Mouse (Mus musculus): ENCODE data around the gene Tmem30a.
A peak's percentile ranks its signal among the peaks of the same experiment; 100 is the strongest.

Tmem30a gene

GRCm38 (mm10) chr9:79795076-79795475 lies 1.8 kb upstream of the Tmem30a start:
- no peak for DNase-seq (ENCODE audit: low spot score)

GRCm38 (mm10) chr9:79785794-79786085 lies 7.6 kb downstream of the Tmem30a start:
- no peak for DNase-seq (ENCODE audit: low spot score)

GRCm38 (mm10) chr9:79784934-79785793 lies 8.1 kb downstream of the Tmem30a start:
- no peak for DNase-seq (ENCODE audit: low spot score)

- no peak for DNase-seq (ENCODE audit: low spot score)
Measured at GRCm38 (mm10) chr9:79784439-79784838, 8.9 kb downstream of the Tmem30a start.

GRCm38 (mm10) chr9:79779354-79779753 lies 14.0 kb downstream of the Tmem30a start:
- no peak for DNase-seq (ENCODE audit: low spot score)

- no peak for DNase-seq (ENCODE audit: low spot score)
Measured at GRCm38 (mm10) chr9:79766991-79767545, 26.2 kb downstream of the Tmem30a start.

- DNase-seq (ENCODE audit: low spot score): no peak
Measured at GRCm38 (mm10) chr9:79765329-79765728, 28.0 kb downstream of the Tmem30a start.

- DNase-seq (ENCODE audit: low spot score): no peak
Measured at GRCm38 (mm10) chr9:79762519-79762918, 30.8 kb downstream of the Tmem30a start.

GRCm38 (mm10) chr9:79760076-79760475 lies 33.2 kb downstream of the Tmem30a start:
- DNase-seq (ENCODE audit: low spot score): peak; percentile 34

GRCm38 (mm10) chr9:79759385-79760005 lies 33.8 kb downstream of the Tmem30a start, which contains the start of gene Cox7a2:
Gene Cox7a2, minus strand, starts transcription at chr9:79759878.
- peak; percentile 98 for DNase-seq (ENCODE audit: low spot score)

- DNase-seq (ENCODE audit: low spot score): no peak
Measured at GRCm38 (mm10) chr9:79755311-79755710, 38.0 kb downstream of the Tmem30a start.

GRCm38 (mm10) chr9:79751846-79752245 lies 41.5 kb downstream of the Tmem30a start:
- no peak for DNase-seq (ENCODE audit: low spot score)

- no peak for DNase-seq (ENCODE audit: low spot score)
Measured at GRCm38 (mm10) chr9:79750709-79751108, 42.6 kb downstream of the Tmem30a start.

GRCm38 (mm10) chr9:79745036-79745435 lies 48.3 kb downstream of the Tmem30a start:
- no peak for DNase-seq (ENCODE audit: low spot score)

- no peak for DNase-seq (ENCODE audit: low spot score)
Measured at GRCm38 (mm10) chr9:79735608-79736007, 57.7 kb downstream of the Tmem30a start.

- no peak for DNase-seq (ENCODE audit: low spot score)
Measured at GRCm38 (mm10) chr9:79730301-79730700, 63.0 kb downstream of the Tmem30a start.

- peak; percentile 77 for DNase-seq (ENCODE audit: low spot score)
Measured at GRCm38 (mm10) chr9:79723090-79723489, 70.2 kb downstream of the Tmem30a start.

GRCm38 (mm10) chr9:79721056-79721455 lies 72.3 kb downstream of the Tmem30a start:
- DNase-seq (ENCODE audit: low spot score): peak; percentile 83

- DNase-seq (ENCODE audit: low spot score): peak; percentile 19
Measured at GRCm38 (mm10) chr9:79720143-79720542, 73.2 kb downstream of the Tmem30a start.

- DNase-seq (ENCODE audit: low spot score): peak; percentile 55
Measured at GRCm38 (mm10) chr9:79719451-79719850, 73.9 kb downstream of the Tmem30a start.
